Mouse (Mus musculus) fibroblast of lung, adult 2 months (primary cell): ENCODE data around the gene Asrgl1.
"Not testable (repeated sequence)": the region's sequence is repeated elsewhere in the genome, so short reads cannot be mapped to it uniquely, and the experiment has no call there.

Experiments
- DNase-seq: peaks from one replicate; pipeline ENCODE4 v3.0.0-alpha.2; 2011; ENCODE audit warnings: low read depth

Gene Asrgl1

GRCm38 (mm10) chr19:9105101-9105685 is 30.2 kb downstream of the Asrgl1 start:
- DNase-seq: no peak

GRCm38 (mm10) chr19:9103986-9104385 is 31.4 kb downstream of the Asrgl1 start:
- DNase-seq: no peak

GRCm38 (mm10) chr19:9101062-9101457 is 34.4 kb downstream of the Asrgl1 start:
- DNase-seq: no peak

GRCm38 (mm10) chr19:9100297-9101061 is 35.0 kb downstream of the Asrgl1 start:
- DNase-seq: no peak

GRCm38 (mm10) chr19:9099751-9100150 is 35.7 kb downstream of the Asrgl1 start:
- DNase-seq: no peak

GRCm38 (mm10) chr19:9097441-9097840 is 38.0 kb downstream of the Asrgl1 start:
- DNase-seq: no peak

- no peak for DNase-seq
These were observed 40.3 kb downstream of the Asrgl1 start for GRCm38 (mm10) chr19:9095111-9095510.

- no peak for DNase-seq
These were observed 44.7 kb downstream of the Asrgl1 start for GRCm38 (mm10) chr19:9090709-9091108.

GRCm38 (mm10) chr19:9090191-9090590 is 45.2 kb downstream of the Asrgl1 start:
- no peak for DNase-seq

- DNase-seq: no peak
These were observed 47.6 kb downstream of the Asrgl1 start, which contains the start of gene Scgb1a1 for GRCm38 (mm10) chr19:9087821-9088220. TSS of gene Scgb1a1 (minus strand) at chr19:9087958.

GRCm38 (mm10) chr19:9083892-9084291 is 51.5 kb downstream of the Asrgl1 start:
- DNase-seq: not testable (repeated sequence)

- no peak for DNase-seq
These were observed 52.5 kb downstream of the Asrgl1 start for GRCm38 (mm10) chr19:9083010-9083355.

GRCm38 (mm10) chr19:9082191-9083009 is 53.0 kb downstream of the Asrgl1 start:
- DNase-seq: no peak

- no peak for DNase-seq
These were observed 53.9 kb downstream of the Asrgl1 start for GRCm38 (mm10) chr19:9081311-9082190.

GRCm38 (mm10) chr19:9079916-9080315 is 55.5 kb downstream of the Asrgl1 start:
- DNase-seq: no peak

GRCm38 (mm10) chr19:9076982-9077660 is 58.3 kb downstream of the Asrgl1 start:
- no peak for DNase-seq

- no peak for DNase-seq
These were observed 59.4 kb downstream of the Asrgl1 start for GRCm38 (mm10) chr19:9076035-9076434.

- DNase-seq: no peak
These were observed 59.9 kb downstream of the Asrgl1 start for GRCm38 (mm10) chr19:9075558-9075957.

GRCm38 (mm10) chr19:9074424-9074823 is 61.0 kb downstream of the Asrgl1 start:
- no peak for DNase-seq

GRCm38 (mm10) chr19:9073776-9074411 is 61.5 kb downstream of the Asrgl1 start:
- DNase-seq: no peak

GRCm38 (mm10) chr19:9072157-9072530 is 63.3 kb downstream of the Asrgl1 start:
- no peak for DNase-seq
